Mouse (Mus musculus) hindbrain, embryonic 12.5 days (tissue): ENCODE measurements around the gene Gm16429. TPM values are rescaled to one million over a fixed set of nuclear protein-coding genes. Genes with fewer than 3 reads are reported as not detected.
"Not testable (repeated sequence)": the region's sequence is repeated elsewhere in the genome, so short reads cannot be mapped to it uniquely, and the experiment has no call there.

Experiments
- ATAC-seq: fragments of 200-750 bp; cut with Nextera tagmentation; 2 replicates; pipeline ENCODE4 v1.8.0; 2017; ENCODE audit warnings: moderate TSS enrichment; ENCODE audit not compliant: low FRiP score
- H3K27ac ChIP-seq: fragments of 300-500 bp; sonication (generic); 2 replicates; pipeline ENCODE4 v1.5.1; 2016; ENCODE audit warnings: mild to moderate bottlenecking
- H3K27me3 ChIP-seq: fragments of 300-500 bp; sonication (generic); 2 replicates; pipeline ENCODE4 v1.6.1; 2016; ENCODE audit warnings: mild to moderate bottlenecking
- H3K36me3 ChIP-seq: fragments of 300-500 bp; sonication (generic); 2 replicates; pipeline ENCODE4 v1.6.1; 2016; ENCODE audit warnings: mild to moderate bottlenecking
- H3K4me1 ChIP-seq: fragments of 300-500 bp; sonication (generic); 2 replicates; pipeline ENCODE4 v1.6.1; 2016
- H3K4me2 ChIP-seq: fragments of 300-500 bp; sonication (generic); replicated peaks from 2 replicates; pipeline ENCODE4 v1.6.1; 2016; ENCODE audit warnings: mild to moderate bottlenecking
- H3K4me3 ChIP-seq: fragments of 300-500 bp; sonication (generic); 2 replicates; pipeline ENCODE4 v1.5.1; 2016; ENCODE audit warnings: mild to moderate bottlenecking
- H3K9ac ChIP-seq: fragments of 300-500 bp; sonication (generic); 2 replicates; pipeline ENCODE4 v1.6.1; 2016; ENCODE audit warnings: mild to moderate bottlenecking, moderate library complexity
- H3K9me3 ChIP-seq: fragments of 300-500 bp; sonication (generic); replicated peaks from 2 replicates; pipeline ENCODE4 v1.6.1; 2016; ENCODE audit warnings: mild to moderate bottlenecking
- WGBS: fragments of 180-500 bp; shearing (Covaris S2); methylation state at CpG from one replicate; pipeline ENCODE4 v1.1.7; 2016; 5-methylcytosine and 5-hydroxymethylcytosine counted together
- polyA plus RNA-seq: library from polyadenylated mRNA; unstranded; fragments of >200 nt; fragmentation: Nextera tagmentation; extraction: Ambion mirVana; gene quantifications from 2 replicates; pipeline ENCODE4 v1.2.1, GENCODE M21; 2016

Gene Gm16429
- not detected in 2 replicates for polyA plus RNA-seq

DNA sequence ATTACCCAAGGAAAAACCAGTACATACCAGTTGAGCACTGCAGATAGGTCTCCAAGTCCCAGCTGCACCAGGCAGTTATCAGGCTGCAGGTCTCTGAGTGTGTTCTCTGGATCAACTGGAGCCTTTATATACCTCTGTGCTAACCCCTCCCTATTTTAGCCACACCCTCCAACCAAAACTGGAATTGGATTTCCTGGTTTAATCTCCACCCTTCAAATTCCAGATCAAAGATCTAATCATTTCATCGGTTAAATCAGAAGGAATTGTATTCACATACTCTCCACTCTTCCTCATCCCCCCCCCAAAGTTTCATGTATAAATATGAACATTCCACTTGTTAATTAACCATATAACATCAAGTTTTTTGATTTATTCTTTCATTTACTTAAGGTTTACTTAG is at the start of gene Gm16429:
Gene Gm16429, minus strand, starts transcription at position 101 of the 400 bp plus-strand sequence.
- not testable (repeated sequence) for H3K4me3 ChIP-seq, H3K9me3 ChIP-seq, H3K27me3 ChIP-seq, H3K4me2 ChIP-seq, H3K4me1 ChIP-seq, H3K9ac ChIP-seq, H3K27ac ChIP-seq, H3K36me3 ChIP-seq, ATAC-seq
- no CpG with 5 or more reads among the region's 1 CpGs for WGBS

Other genes starting within 250 kb of the Gm16429 start
- not detected in 2 replicates for gene Gm7792, start 85.3 kb downstream of the Gm16429 start, polyA plus RNA-seq
- not detected in 2 replicates for gene BC061212, start 141.5 kb upstream of the Gm16429 start, polyA plus RNA-seq
- not detected in 2 replicates for gene Gm6351, start 147.3 kb upstream of the Gm16429 start, polyA plus RNA-seq